Mouse (Mus musculus) liver (tissue): Measurements from ENCODE around the gene Pde4d.

Experiments used
- DNase-seq: peaks from one replicate; pipeline ENCODE4 v3.0.0-alpha.2; 2020; ENCODE audit warnings: mixed read lengths

Pde4d gene

DNA sequence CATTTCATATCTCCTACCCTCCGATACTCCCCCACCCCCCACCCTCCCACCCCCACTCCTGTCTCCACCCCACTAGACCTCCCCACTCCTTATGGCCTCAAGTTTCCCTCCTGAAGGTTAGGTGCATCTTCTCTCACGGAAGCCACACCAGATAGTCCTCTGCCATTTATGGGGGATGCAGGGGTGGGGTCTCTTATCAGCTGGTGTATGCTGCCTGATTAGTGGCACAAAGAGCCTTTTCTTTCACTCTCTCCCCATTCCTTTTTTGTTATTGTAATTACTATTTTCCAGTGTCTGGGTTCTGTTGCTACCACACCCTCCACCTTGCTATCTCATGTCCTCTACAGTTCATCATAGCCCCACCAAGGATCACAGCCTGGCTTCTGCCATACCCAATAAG lies 1194.3 kb downstream of the Pde4d start:
- peak; percentile 62 for DNase-seq

DNA sequence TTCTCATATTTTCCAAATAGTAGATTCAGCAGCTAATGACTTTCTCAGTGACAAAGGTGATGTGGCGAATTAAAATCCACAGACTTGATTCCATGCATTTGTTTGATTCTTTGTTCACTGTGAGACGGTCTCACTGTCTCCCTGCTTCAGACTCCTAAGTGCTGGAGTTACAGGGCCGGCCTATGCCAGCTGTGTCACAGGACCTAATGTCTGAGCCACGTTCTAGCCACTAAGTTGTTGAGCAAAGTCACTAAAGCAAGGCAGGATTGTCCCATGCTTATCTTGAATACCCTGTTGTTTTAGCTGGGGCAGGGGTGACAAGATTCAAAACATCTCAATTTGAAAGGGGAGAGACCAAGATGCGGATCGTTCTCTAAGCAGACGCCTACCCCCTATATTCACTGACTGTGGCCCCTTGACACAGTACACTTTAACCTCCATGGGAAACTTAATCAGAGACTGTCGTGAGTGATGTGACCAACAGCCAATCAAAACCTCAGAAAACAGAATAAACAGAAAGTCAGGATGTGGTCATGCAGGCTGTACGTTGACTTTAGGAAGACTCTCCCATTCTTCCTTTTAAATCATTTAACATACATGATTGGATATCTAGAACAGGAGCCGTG lies 1195.6 kb downstream of the Pde4d start:
- DNase-seq: no peak

DNA sequence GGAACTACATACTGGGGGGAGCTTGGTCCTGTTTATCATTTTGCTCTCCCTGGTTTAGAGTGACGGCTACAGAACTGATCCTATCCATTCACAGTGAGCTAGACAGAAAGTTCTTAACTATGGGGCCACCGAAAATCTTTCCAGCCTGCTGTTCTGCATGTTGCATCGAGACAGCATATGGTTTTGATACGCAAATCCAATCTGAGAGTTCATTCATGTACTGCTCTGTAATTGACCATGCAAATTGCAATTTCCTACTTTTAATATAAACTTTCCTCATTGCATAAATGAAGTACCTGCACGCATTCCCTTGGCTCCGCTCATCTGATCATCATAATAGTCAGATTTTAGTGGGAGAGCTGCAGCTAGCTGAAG lies 1196.1 kb downstream of the Pde4d start:
- DNase-seq: no peak

DNA sequence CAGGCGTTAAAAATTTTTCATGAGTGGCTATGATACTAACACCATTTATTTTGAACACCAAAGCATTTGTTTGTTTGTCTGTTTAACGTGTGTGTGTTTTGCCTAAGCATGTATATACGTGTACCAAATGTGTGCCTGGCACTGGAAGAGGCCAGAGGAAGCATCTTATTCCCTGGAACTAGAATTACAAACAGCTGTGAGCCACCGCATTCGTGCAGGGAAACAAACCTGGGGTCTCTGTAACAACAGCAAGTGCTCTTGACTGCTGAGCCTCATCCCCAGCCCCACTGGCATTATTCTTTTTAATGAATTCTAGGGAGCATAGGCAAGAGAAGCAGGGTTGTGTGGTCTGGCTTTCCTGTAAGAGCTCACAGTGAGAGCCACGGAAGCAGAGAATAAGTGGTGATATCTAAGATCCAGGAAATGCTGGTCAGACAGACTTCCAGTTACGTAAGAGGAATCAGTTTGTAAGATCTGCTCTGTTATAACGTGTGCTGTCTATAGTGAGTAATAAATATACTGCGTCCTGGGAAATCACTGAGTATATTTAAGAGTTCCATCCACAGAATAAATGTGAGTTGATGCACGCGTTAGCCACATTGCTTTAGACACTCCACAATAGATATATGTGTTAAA lies 1197.0 kb downstream of the Pde4d start:
- no peak for DNase-seq

DNA sequence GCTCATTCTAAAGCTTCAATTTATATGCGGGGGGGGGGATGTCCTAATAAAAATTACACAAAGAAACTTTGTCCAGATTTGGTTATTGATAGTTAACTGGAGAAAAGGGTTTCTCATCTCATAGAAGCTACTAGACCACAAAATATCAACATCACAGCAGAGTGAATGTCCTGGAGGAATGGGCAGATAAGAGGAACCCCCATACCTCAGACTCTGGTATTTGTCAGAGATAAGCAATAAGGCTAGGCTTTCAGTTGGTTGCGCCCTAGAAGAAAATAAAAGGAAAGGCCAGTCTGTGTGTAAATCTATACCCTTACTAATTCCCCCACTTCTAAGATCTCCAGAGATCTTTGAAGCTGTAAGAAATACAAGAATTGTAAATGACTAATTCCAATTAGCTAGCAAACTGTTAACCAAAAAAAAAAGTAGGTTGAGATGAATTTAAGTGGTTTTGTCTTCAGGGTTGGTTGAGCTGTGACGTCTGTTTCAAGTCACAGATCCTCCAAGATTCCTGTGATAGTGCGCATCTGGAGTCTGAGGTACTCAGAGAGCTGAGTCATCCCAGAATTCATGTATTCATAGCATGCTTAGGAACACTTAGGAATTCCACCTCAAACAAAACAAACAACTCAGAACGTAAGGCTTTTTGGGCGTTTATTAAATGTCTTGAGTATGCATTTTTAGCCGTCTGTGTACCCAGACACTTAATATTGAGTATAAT lies 1197.9 kb downstream of the Pde4d start:
- peak; percentile 46 for DNase-seq

DNA sequence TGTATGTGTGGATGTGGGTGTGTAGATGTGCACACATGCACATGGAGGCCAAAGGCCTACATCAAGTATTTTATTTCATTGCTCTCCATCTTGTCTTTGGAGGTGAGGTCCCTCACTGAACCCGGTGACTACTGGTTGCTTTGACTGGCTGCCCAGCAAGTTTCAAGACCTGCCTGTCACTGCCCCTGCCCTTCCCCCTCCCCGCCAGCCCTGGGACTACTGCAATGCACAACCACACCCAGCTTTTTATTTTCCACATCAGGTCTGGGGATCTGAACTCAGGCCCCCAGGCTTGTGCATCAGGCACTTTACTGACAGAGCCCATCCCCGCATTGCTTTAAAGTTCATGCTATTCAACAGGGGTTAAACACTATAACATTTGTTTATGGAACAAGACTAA lies 1198.6 kb downstream of the Pde4d start:
- DNase-seq: peak; percentile 85

DNA sequence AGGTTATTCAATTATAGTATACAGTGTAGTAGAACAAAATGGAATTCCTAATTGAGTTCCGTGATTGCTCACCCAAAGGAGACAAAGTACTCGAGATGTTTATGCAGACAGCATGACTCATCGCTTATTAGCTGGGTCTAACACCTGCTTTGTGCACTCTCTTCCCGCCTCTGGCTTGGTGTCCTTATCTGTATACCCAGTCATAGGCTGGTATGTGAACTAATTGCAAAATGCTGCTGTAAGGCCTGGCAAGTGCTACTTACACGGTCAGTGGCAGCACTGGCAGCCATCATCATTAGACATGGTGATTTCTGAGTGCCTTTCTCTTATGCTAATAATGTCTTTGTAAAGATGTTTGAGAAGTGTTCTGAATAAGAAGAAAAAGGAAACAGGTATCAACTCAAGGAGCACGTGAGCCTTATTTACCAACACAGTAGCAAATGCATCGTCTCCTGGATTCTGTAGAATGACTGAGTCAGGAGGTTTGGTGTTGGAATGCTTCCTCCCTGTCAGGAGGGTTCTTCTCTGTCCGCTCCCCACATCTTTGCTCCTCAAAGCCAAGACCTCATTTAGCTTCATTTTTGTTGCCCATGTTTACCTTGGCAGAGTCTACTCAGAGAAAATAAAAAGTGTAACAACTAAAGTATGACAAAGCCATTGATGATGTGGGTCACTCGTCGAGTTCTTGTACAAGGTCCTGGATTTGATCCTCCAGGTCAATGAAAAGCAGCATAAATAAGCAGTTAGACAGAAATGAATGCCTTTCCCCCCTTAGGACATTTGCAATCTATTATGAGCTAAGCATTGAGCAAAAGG lies 1202.2 kb downstream of the Pde4d start:
- DNase-seq: peak; percentile 83

DNA sequence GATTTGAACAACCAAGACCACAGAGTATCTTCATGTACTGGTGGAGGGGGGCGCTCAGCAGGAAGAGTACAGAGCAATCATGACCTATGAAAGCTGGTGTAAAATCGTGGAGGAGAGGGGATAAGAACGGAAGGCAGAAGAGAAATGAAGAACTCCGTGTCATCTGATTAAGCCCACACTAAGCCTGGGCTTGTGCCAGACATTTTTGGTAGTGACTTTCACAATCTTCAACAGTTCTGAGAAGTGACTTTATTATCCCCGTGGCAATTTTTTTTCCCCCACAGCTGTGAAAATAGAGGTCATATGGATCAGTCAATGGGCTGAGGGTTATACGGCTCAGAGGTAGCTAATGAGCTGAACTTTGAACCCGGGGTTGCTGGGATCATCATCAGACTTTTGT lies 1202.9 kb downstream of the Pde4d start:
- DNase-seq: no peak

- no peak for DNase-seq
Observed at GRCm38 (mm10) chr13:109655390-109655789, 1205.6 kb downstream of the Pde4d start.

GRCm38 (mm10) chr13:109659103-109659502 lies 1209.4 kb downstream of the Pde4d start:
- DNase-seq: no peak

DNA sequence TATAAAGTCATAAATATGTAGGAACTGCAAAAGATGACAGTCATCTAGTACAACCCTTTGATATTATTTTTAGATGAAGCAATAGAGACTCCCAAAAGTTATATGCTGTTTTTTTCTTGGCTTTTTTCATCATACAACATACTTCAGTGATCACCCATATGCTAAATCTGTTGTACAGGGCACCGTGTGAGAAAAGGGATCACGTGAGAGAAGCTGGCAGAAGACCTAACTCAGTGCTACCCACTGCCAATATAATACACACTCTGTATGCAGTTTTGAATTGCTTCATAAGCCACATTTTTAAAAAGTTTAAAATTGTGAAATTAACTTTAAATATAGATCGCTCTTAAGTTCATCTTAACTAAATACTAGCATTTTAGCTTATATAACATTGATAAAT lies 1211.6 kb downstream of the Pde4d start:
- DNase-seq: no peak

DNA sequence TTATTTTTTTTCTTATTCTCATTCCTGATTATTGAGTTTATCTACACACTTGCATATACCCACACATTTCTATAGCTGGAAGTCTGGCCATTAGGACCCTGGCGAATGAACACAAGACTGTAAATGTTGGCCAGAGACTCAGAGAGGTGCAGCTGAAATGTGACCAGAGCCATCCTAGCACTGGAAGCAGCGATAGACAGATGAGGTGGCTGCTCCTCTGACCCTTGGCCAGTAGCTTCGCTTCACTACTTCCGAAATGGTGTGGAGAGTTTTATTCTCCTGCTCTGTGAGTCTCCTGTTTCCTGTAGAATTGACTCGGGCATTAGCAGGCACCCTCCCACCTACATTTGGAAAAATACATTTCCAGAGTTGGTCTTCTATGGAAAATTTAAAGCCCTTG lies 1212.4 kb downstream of the Pde4d start:
- DNase-seq: no peak

DNA sequence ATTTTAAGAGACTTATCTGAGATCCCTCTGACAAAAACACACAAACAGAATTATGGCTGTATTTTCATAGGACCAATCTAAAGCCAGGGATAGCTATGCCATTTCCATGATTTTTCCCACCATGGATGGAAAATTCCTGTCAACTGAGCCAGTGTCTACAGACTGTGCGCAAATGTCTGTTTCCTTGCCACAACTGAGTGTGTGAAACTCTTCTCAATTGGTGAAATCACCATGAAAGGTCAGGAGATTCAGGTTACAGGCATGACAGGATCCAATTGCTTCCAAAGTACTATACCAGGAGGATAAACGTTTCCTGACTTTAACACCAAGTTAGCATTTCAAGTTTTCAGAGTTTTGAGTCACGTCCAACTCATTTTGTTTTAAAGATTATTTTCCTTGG lies 1213.0 kb downstream of the Pde4d start:
- no peak for DNase-seq

GRCm38 (mm10) chr13:109664956-109665802 lies 1215.4 kb downstream of the Pde4d start:
- no peak for DNase-seq

- DNase-seq: peak; percentile 71
Observed at GRCm38 (mm10) chr13:109665803-109666403, 1216.2 kb downstream of the Pde4d start.

DNA sequence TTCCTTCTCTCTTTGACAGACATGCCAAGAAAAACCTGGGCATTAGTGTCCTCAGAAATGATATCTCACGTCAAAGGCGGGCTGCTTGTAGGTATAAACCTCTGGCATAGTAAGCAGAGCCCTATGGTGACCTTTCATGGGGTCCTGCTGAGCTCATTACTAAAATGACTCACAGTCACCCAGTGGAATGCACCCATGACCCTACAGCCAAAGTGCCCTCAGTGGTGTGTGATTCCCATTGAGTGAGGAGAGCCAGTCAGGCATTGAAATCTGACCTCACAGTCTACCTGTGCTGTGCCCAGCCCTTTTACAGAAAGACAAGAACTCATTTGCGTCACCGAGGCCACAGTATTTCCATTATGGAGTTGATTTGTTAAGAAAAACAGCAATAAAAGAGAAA lies 1220.2 kb downstream of the Pde4d start:
- DNase-seq: no peak

- DNase-seq: no peak
Observed at GRCm38 (mm10) chr13:109671589-109672347, 1222.0 kb downstream of the Pde4d start.

- DNase-seq: peak; percentile 44
Observed at GRCm38 (mm10) chr13:109677047-109677446, 1227.3 kb downstream of the Pde4d start.

DNA sequence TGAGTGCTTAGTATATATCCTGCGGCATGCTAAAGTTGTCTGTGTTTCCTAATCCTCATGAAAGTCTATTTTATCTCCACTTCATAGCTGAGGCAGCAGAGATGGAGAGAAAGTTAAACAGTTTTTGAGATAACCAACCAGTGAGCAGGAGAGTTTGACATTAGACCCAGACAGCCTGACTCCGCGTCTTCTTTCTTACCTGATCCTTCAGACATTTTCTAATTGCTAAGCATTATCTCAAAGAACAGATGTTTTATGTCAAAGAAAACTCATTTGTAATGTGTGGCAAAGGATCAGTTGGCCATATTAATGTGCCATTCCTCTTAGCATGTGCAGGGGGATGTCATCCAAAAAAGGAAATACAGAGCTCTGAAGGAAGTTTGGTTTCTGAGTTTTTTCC lies 1227.9 kb downstream of the Pde4d start:
- DNase-seq: no peak

DNA sequence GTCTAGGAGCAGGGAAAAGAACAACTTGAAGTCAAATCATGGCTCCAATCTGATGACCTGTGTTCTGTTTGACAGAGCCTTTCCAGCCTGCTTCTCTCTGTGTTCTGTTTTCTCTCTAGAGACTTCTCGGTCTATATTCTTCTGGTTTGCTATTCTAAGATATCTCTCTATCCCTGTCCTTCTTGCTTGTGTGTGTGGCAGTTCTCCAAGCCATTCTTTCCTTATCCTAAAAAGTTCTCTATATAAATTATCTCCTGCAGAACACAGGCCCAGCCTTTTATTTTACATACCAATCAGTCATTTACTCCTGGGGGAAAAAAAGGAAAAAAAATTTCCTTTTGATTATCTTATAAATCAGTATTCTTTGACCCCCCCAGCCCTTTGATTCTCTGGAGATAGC lies 1229.2 kb downstream of the Pde4d start:
- no peak for DNase-seq

- peak; percentile 69 for DNase-seq
Observed at GRCm38 (mm10) chr13:109680229-109680628, 1230.5 kb downstream of the Pde4d start.
